Mouse (Mus musculus) lung, postnatal 0 days (tissue): ENCODE results near the gene Zfp281. TPM values are rescaled to one million over a fixed set of nuclear protein-coding genes. Genes with fewer than 3 reads are reported as not detected.

ENCODE experiments used
- ATAC-seq: fragments of 200-750 bp; cut with Nextera tagmentation; 2 replicates; pipeline ENCODE4 v1.8.0; 2017; ENCODE audit warnings: moderate library complexity
- DNase-seq: peaks from one replicate; pipeline ENCODE4 v3.0.0-alpha.2; 2016; ENCODE audit warnings: low spot score
- H3K27ac ChIP-seq: fragments of 300-500 bp; sonication (generic); 2 replicates; pipeline ENCODE4 v1.5.1; 2014; ENCODE audit warnings: antibody characterized with exemption, mild to moderate bottlenecking, low read length, mixed read lengths
- H3K27me3 ChIP-seq: fragments of 300-500 bp; sonication (generic); replicated peaks from 2 replicates; pipeline ENCODE4 v1.6.1; 2014; ENCODE audit warnings: low read length, mixed read lengths; ENCODE audit not compliant: insufficient read depth
- H3K36me3 ChIP-seq: fragments of 300-500 bp; sonication (generic); 2 replicates; pipeline ENCODE4 v1.6.1; 2014; ENCODE audit warnings: low read length, mixed read lengths; ENCODE audit not compliant: insufficient read depth
- H3K4me1 ChIP-seq: fragments of 300-500 bp; sonication (generic); 2 replicates; pipeline ENCODE4 v1.6.1; 2014; ENCODE audit warnings: antibody characterized with exemption, low read depth, low read length, mixed read lengths; ENCODE audit not compliant: insufficient read depth
- H3K4me2 ChIP-seq: fragments of 300-500 bp; sonication (generic); replicated peaks from 2 replicates; pipeline ENCODE4 v1.6.1; 2014; ENCODE audit warnings: low read depth, mild to moderate bottlenecking, low read length, moderate library complexity, mixed read lengths
- H3K4me3 ChIP-seq: fragments of 300-500 bp; sonication (generic); 2 replicates; pipeline ENCODE4 v1.5.1; 2014; ENCODE audit warnings: low read depth, low read length
- H3K9ac ChIP-seq: fragments of 300-500 bp; sonication (generic); replicated peaks from 2 replicates; pipeline ENCODE4 v1.6.1; 2014; ENCODE audit warnings: low read depth, mild to moderate bottlenecking
- H3K9me3 ChIP-seq: fragments of 300-500 bp; sonication (generic); 2 replicates; pipeline ENCODE4 v1.6.1; 2016; ENCODE audit warnings: low read length, mixed read lengths
- CTCF ChIP-seq: IDR thresholded peaks from 2 replicates; pipeline ENCODE4 v1.5.1; 2016; ENCODE audit warnings: antibody characterized with exemption, mild to moderate bottlenecking
- EP300 ChIP-seq: IDR thresholded peaks from 2 replicates; pipeline ENCODE4 v1.6.1; 2016; ENCODE audit warnings: antibody characterized with exemption, mild to moderate bottlenecking, control low read depth
- WGBS: fragments of 180-500 bp; shearing (Covaris S2); extraction: QIAGEN DNeasy Blood & Tissue Kit; methylation state at CpG from one replicate; pipeline ENCODE4 v1.1.7; 2014; 5-methylcytosine and 5-hydroxymethylcytosine counted together
- polyA plus RNA-seq: library from polyadenylated mRNA; unstranded; fragments of >200 nt; fragmentation: Nextera tagmentation; extraction: Ambion mirVana; gene quantifications from 2 replicates; pipeline ENCODE4 v1.2.1, GENCODE M21; 2015

The Zfp281 gene
- polyA plus RNA-seq, 1 experiment from 2014 or later: 15.3 TPM

- DNase-seq: no peak
- 0 out of 2 replicates have a peak, but pooled peaks cover 3% of the 10 kb centered on the region for H3K4me1 ChIP-seq
- H3K27me3 ChIP-seq: no peaks in the 10 kb centered on the region
- no peak overlapping the region for H3K9ac ChIP-seq
- no peaks in the 10 kb centered on the region for H3K9me3 ChIP-seq
- no peaks in the 10 kb centered on the region for H3K36me3 ChIP-seq
- H3K27ac ChIP-seq: no peak overlapping the region
- H3K4me2 ChIP-seq: no peak overlapping the region; the same call in 1 of the 2 replicates
- ATAC-seq: no peak
- no peak overlapping the region for H3K4me3 ChIP-seq
- WGBS: 15% methylated on average over 9 of the region's 9 CpGs
- TF ChIP-seq EP300 (no peak), CTCF (no peak)
Observed at GRCm38 (mm10) chr1:136588908-136589307, 35.8 kb upstream of the Zfp281 start.

GRCm38 (mm10) chr1:136592741-136593140 is 32.0 kb upstream of the Zfp281 start:
- no peaks in the 10 kb centered on the region for H3K36me3 ChIP-seq
- ATAC-seq (no peak), DNase-seq (no peak)
- WGBS: 93% methylated on average over 2 of the region's 2 CpGs
- no peaks in the 10 kb centered on the region for H3K9me3 ChIP-seq
- H3K27ac ChIP-seq: no peak overlapping the region
- H3K4me2 ChIP-seq: no peak overlapping the region
- H3K9ac ChIP-seq: no peak overlapping the region
- TF ChIP-seq CTCF: no peak
- no peak for TF ChIP-seq EP300
- H3K4me3 ChIP-seq: no peak overlapping the region
- H3K27me3 ChIP-seq: no peaks in the 10 kb centered on the region
- 0 out of 2 replicates have a peak, but pooled peaks cover 3% of the 10 kb centered on the region for H3K4me1 ChIP-seq

- H3K4me3 ChIP-seq: no peak overlapping the region
- no peaks in the 10 kb centered on the region for H3K36me3 ChIP-seq
- no peak overlapping the region for H3K27ac ChIP-seq
- TF ChIP-seq EP300 (no peak), CTCF (no peak)
- DNase-seq: no peak
- H3K9me3 ChIP-seq: no peaks in the 10 kb centered on the region
- H3K27me3 ChIP-seq: no peaks in the 10 kb centered on the region
- H3K4me1 ChIP-seq: no peaks in the 10 kb centered on the region
- no peak overlapping the region for H3K4me2 ChIP-seq
- no peak for ATAC-seq
- no peak overlapping the region for H3K9ac ChIP-seq
- 85% methylated on average over 5 of the region's 5 CpGs for WGBS
Observed at GRCm38 (mm10) chr1:136594235-136594850, 30.4 kb upstream of the Zfp281 start.

GRCm38 (mm10) chr1:136596821-136597220 is 27.9 kb upstream of the Zfp281 start:
- no peaks in the 10 kb centered on the region for H3K9me3 ChIP-seq
- WGBS: 65% methylated on average over 2 of the region's 2 CpGs
- no peaks in the 10 kb centered on the region for H3K4me1 ChIP-seq
- no peak overlapping the region for H3K27ac ChIP-seq
- H3K4me3 ChIP-seq: no peak overlapping the region
- no peak overlapping the region for H3K4me2 ChIP-seq
- ATAC-seq (no peak), DNase-seq (no peak)
- no peak for TF ChIP-seq EP300
- TF ChIP-seq CTCF: no peak
- no peaks in the 10 kb centered on the region for H3K36me3 ChIP-seq
- H3K9ac ChIP-seq: no peak overlapping the region
- no peaks in the 10 kb centered on the region for H3K27me3 ChIP-seq

- Histone ChIP-seq H3K4me1 (no peaks in the 10 kb centered on the region), H3K9ac (no peak overlapping the region), H3K9me3 (no peaks in the 10 kb centered on the region), H3K36me3 (no peaks in the 10 kb centered on the region), H3K4me2 (no peak overlapping the region), H3K27me3 (no peaks in the 10 kb centered on the region), H3K27ac (no peak overlapping the region), H3K4me3 (no peak overlapping the region)
- WGBS: 74% methylated on average over 5 of the region's 5 CpGs
- ATAC-seq: no peak
- DNase-seq: no peak
- no peak for TF ChIP-seq CTCF
- TF ChIP-seq EP300: no peak
Observed at GRCm38 (mm10) chr1:136598286-136598685, 26.4 kb upstream of the Zfp281 start.

- TF ChIP-seq CTCF: no peak
- TF ChIP-seq EP300: no peak
- Histone ChIP-seq H3K27ac (no peak overlapping the region), H3K4me3 (no peak overlapping the region), H3K9ac (no peak overlapping the region), H3K36me3 (no peaks in the 10 kb centered on the region), H3K4me2 (no peak overlapping the region), H3K9me3 (no peaks in the 10 kb centered on the region), H3K27me3 (no peaks in the 10 kb centered on the region), H3K4me1 (no peaks in the 10 kb centered on the region)
- DNase-seq (no peak), ATAC-seq (no peak)
- WGBS: 53% methylated on average over 3 of the region's 3 CpGs
Observed at GRCm38 (mm10) chr1:136600067-136600466, 24.6 kb upstream of the Zfp281 start.
